Mouse (Mus musculus): ENCODE measurements around the gene Emc10.

The Emc10 gene

GRCm38 (mm10) chr7:44526414-44527154 lies 30.3 kb upstream of the Emc10 start:
- no peak for DNase-seq (ENCODE audit: low read depth, low spot score)

GRCm38 (mm10) chr7:44525126-44525832 lies 28.9 kb upstream of the Emc10 start:
- DNase-seq (ENCODE audit: low read depth, low spot score): no peak

GRCm38 (mm10) chr7:44524502-44524901 lies 28.2 kb upstream of the Emc10 start, which contains the start of gene Mybpc2:
TSS of gene Mybpc2 (minus strand) at chr7:44524656.
- DNase-seq (ENCODE audit: low read depth, low spot score): no peak

- DNase-seq (ENCODE audit: low read depth, low spot score): no peak
Measured at GRCm38 (mm10) chr7:44523056-44523455, 26.7 kb upstream of the Emc10 start.

- peak; percentile 73 for DNase-seq (ENCODE audit: low read depth, low spot score)
Measured at GRCm38 (mm10) chr7:44521710-44522109, 25.4 kb upstream of the Emc10 start.

GRCm38 (mm10) chr7:44520990-44521389 lies 24.7 kb upstream of the Emc10 start:
- no peak for DNase-seq (ENCODE audit: low read depth, low spot score)

GRCm38 (mm10) chr7:44519240-44519913 lies 23.0 kb upstream of the Emc10 start:
- peak; percentile 25 for DNase-seq (ENCODE audit: low read depth, low spot score)

GRCm38 (mm10) chr7:44507491-44507890 lies 11.2 kb upstream of the Emc10 start:
- DNase-seq (ENCODE audit: low read depth, low spot score): no peak

- DNase-seq (ENCODE audit: low read depth, low spot score): peak; percentile 81
Measured at GRCm38 (mm10) chr7:44501563-44502115, 5.3 kb upstream of the Emc10 start.

GRCm38 (mm10) chr7:44500046-44500445 lies 3.7 kb upstream of the Emc10 start:
- no peak for DNase-seq (ENCODE audit: low read depth, low spot score)

GRCm38 (mm10) chr7:44498922-44499321 lies 2.6 kb upstream of the Emc10 start:
- no peak for DNase-seq (ENCODE audit: low read depth, low spot score)

GRCm38 (mm10) chr7:44497361-44498055 lies 1.2 kb upstream of the Emc10 start:
- DNase-seq (ENCODE audit: low read depth, low spot score): no peak

GRCm38 (mm10) chr7:44496771-44497109 lies 411 bp upstream of the Emc10 start:
- no peak for DNase-seq (ENCODE audit: low read depth, low spot score)

- DNase-seq (ENCODE audit: low read depth, low spot score): no peak
Measured at GRCm38 (mm10) chr7:44495086-44495485, 1.2 kb downstream of the Emc10 start.

- no peak for DNase-seq (ENCODE audit: low read depth, low spot score)
Measured at GRCm38 (mm10) chr7:44494681-44495080, 1.6 kb downstream of the Emc10 start.

GRCm38 (mm10) chr7:44492166-44492826 lies 4.0 kb downstream of the Emc10 start:
- DNase-seq (ENCODE audit: low read depth, low spot score): no peak

GRCm38 (mm10) chr7:44491391-44491790 lies 4.9 kb downstream of the Emc10 start:
- no peak for DNase-seq (ENCODE audit: low read depth, low spot score)

GRCm38 (mm10) chr7:44490281-44490680 lies 6.0 kb downstream of the Emc10 start:
- no peak for DNase-seq (ENCODE audit: low read depth, low spot score)

- no peak for DNase-seq (ENCODE audit: low read depth, low spot score)
Measured at GRCm38 (mm10) chr7:44488545-44488944, 7.8 kb downstream of the Emc10 start.

- DNase-seq (ENCODE audit: low read depth, low spot score): no peak
Measured at GRCm38 (mm10) chr7:44487936-44488335, 8.4 kb downstream of the Emc10 start.

GRCm38 (mm10) chr7:44486927-44487575 lies 9.3 kb downstream of the Emc10 start:
- no peak for DNase-seq (ENCODE audit: low read depth, low spot score)

Data from mesoderm, embryonic 11.5 days (tissue).